Mouse (Mus musculus) spleen, adult 12 weeks (tissue): ENCODE results near the gene Arntl2.

Experiments used
- DNase-seq: peaks from one replicate; pipeline ENCODE4 v3.0.0; 2022; ENCODE audit warnings: low spot score

Gene Arntl2

GRCm38 (mm10) chr6:146781566-146781965 lies 14.3 kb upstream of the Arntl2 start:
- no peak for DNase-seq

GRCm38 (mm10) chr6:146793527-146793926 lies 2.3 kb upstream of the Arntl2 start:
- DNase-seq: no peak

GRCm38 (mm10) chr6:146795166-146795923 lies 510 bp upstream of the Arntl2 start:
- DNase-seq: no peak

GRCm38 (mm10) chr6:146797446-146797845 lies 1.6 kb downstream of the Arntl2 start:
- no peak for DNase-seq

GRCm38 (mm10) chr6:146809991-146810390 lies 14.1 kb downstream of the Arntl2 start:
- no peak for DNase-seq

GRCm38 (mm10) chr6:146813007-146813406 lies 17.2 kb downstream of the Arntl2 start:
- no peak for DNase-seq

GRCm38 (mm10) chr6:146820177-146820965 lies 24.5 kb downstream of the Arntl2 start:
- DNase-seq: no peak

- DNase-seq: no peak
These were observed 26.1 kb downstream of the Arntl2 start for GRCm38 (mm10) chr6:146821958-146822357.

- no peak for DNase-seq
These were observed 29.1 kb downstream of the Arntl2 start for GRCm38 (mm10) chr6:146824727-146825486.

GRCm38 (mm10) chr6:146825487-146825773 lies 29.6 kb downstream of the Arntl2 start:
- no peak for DNase-seq

GRCm38 (mm10) chr6:146831320-146831719 lies 35.5 kb downstream of the Arntl2 start:
- no peak for DNase-seq

- no peak for DNase-seq
These were observed 37.8 kb downstream of the Arntl2 start for GRCm38 (mm10) chr6:146833485-146834314.

- no peak for DNase-seq
These were observed 38.5 kb downstream of the Arntl2 start for GRCm38 (mm10) chr6:146834342-146834741.

- no peak for DNase-seq
These were observed 39.9 kb downstream of the Arntl2 start for GRCm38 (mm10) chr6:146835784-146836183.

GRCm38 (mm10) chr6:146837316-146837715 lies 41.5 kb downstream of the Arntl2 start:
- DNase-seq: no peak

- DNase-seq: no peak
These were observed 42.5 kb downstream of the Arntl2 start for GRCm38 (mm10) chr6:146838366-146838765.

- no peak for DNase-seq
These were observed 43.0 kb downstream of the Arntl2 start for GRCm38 (mm10) chr6:146838863-146839262.

GRCm38 (mm10) chr6:146844867-146845266 lies 49.0 kb downstream of the Arntl2 start:
- no peak for DNase-seq

- no peak for DNase-seq
These were observed 49.5 kb downstream of the Arntl2 start for GRCm38 (mm10) chr6:146845347-146845746.

GRCm38 (mm10) chr6:146845961-146846750 lies 50.3 kb downstream of the Arntl2 start:
- DNase-seq: no peak

- DNase-seq: no peak
These were observed 51.5 kb downstream of the Arntl2 start for GRCm38 (mm10) chr6:146847402-146847801.
